Mouse (Mus musculus): ENCODE data around the gene Ppfibp2.

Ppfibp2 gene

GRCm38 (mm10) chr7:107618028-107618992 is 23.3 kb downstream of the Ppfibp2 start:
- no peak for DNase-seq (ENCODE audit: low spot score in 2 of 2)

DNA sequence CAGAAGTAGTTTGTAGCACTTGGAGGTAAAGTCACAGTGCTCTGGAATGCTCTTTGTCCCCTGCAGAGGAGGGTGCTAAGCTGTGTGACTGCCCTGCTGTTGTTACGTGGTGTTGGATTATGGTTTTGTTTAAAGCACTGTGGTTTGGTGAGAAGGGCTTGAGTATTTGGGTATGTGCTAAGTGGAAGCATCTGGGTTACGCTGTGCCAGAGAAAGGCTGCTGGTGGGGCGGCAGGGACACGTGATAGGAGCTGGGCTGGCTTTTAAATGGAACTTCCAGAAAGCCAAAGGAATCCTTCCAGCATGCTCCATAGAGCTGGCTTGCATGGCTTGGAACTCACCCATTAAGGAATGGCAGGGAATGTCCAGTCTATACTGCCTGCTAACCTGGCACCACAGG is 24.2 kb downstream of the Ppfibp2 start:
- no peak for DNase-seq (ENCODE audit: low spot score in 2 of 2)

DNA sequence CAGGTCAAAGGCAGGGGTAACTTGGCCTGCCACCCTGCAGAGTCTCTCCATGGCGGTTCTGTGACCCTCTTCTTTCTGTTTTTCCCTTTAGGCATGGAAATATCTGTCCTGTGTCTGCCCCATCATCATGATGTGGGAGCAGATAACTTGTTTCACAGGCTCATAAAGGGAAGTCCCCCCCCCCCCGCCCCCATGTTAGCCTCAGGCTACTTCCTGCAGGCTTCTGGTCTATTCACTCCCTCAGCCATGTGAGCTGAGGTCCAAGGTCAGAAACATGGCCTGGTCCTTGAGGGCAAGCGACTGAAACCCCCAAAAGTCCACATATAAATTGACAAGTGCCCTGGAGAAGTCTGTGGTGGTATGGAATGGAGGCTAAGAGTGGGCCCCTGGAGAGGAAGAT is 25.1 kb downstream of the Ppfibp2 start:
- DNase-seq (ENCODE audit: low spot score in 2 of 2), result no peak

DNA sequence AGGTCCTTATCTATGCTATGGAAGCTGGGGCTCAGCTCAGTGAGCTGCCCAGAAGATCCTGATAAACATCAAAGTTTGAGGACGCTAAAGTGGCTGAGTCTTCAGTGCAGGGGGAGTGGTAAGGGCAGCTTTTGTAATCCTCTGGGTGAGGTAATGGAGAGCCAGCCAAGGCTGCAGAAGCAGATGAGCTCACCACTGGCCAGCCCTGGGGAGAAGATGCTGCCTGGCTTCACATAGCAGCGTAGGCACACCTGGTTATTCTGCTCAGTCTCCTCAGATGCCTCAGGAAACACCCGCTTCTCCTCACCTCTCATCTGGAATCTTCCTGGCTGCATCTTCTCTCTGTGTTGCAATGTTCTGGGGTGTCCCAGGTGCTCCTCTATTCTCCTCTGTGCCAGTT is 29.4 kb downstream of the Ppfibp2 start:
- no peak for DNase-seq (ENCODE audit: low spot score in 2 of 2)

DNA sequence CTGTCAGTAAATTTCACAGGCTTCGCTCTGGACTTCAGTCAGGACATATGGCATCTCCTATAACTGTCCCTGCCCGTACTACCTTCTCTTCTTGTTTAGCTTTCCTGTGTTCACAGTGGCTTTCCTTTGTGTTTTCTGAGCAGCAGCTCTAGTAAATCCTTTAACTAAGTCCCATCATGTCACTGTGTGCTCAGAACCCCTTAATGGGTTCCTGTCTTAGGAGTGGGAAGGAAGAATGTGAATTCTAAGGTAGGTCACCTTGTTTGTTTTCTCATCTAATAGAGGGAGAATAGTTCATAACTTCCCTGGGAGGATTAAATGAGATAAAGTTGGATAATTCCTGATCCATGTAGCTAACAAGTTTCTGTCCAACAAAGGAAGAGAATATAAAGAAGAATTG is 30.1 kb downstream of the Ppfibp2 start, which contains the start of gene 5330417H12Rik:
Gene 5330417H12Rik, minus strand, starts transcription at position 101 of the 400 bp plus-strand sequence.
- DNase-seq (ENCODE audit: low spot score in 2 of 2), result no peak

GRCm38 (mm10) chr7:107625781-107626180 is 30.8 kb downstream of the Ppfibp2 start:
- DNase-seq (ENCODE audit: low spot score in 2 of 2), result no peak

DNA sequence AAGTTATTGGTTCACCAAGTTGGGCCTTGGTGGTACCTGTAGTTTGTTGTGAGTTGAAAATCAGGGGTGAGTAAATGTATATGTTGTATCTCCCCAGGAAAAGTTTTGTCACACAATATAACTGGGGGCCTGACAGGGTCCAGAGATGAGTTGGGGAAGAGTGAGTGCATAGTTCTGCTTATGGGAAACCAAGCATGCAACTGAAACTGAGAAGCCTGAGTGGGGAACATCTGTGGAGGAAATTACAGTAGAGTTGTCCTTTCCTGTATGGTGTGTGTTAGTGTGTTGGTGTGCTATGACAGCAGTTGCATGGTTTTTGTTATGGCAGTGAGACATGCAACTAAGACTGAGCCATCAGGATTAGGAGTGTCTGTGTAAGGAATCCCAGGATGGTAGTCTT is 33.4 kb downstream of the Ppfibp2 start:
- DNase-seq (ENCODE audit: low spot score in 2 of 2), result no peak

DNA sequence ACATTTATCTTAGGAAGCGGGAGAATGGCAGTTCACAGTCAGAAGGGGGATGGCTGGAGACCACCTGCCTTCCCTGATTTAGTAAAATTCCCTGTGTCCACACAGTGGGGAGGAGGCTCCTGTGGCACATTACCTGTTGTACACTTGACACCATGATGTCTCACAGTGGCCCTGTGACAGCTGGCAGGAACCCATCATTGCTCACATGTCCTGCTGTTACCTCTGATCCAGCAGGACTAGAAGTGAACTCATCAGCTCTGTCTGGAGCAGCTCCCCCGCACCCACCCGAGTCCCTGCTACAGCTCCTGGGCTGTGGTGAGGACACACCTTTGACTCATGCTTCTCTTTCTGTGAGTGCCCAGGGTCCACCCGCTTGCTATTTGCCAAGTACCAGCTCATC is 38.2 kb downstream of the Ppfibp2 start:
- DNase-seq (ENCODE audit: low spot score in 2 of 2), result no peak

- no peak for DNase-seq (ENCODE audit: low spot score in 2 of 2)
These were observed 42.4 kb downstream of the Ppfibp2 start for GRCm38 (mm10) chr7:107637398-107637797.

DNA sequence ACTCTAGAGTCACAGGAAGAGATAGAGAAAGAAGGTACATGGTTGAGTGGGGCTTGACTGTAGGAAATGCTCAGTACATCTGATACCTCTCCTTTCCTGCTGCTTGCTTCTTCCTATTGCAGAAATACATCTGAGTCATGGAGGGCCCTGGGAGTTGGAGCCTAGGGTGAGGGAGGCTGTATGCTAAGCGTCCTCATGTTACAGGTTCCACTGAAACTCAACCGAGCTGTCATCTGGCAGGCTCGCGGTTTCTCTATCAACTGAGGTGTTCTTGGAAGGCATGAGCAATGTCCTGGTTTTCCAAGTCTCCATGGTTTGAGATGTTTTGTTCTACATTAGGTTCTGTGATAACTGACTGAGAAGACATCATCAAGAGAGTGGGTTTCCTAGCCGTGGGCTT is 43.0 kb downstream of the Ppfibp2 start:
- no peak for DNase-seq (ENCODE audit: low spot score in 2 of 2)

DNA sequence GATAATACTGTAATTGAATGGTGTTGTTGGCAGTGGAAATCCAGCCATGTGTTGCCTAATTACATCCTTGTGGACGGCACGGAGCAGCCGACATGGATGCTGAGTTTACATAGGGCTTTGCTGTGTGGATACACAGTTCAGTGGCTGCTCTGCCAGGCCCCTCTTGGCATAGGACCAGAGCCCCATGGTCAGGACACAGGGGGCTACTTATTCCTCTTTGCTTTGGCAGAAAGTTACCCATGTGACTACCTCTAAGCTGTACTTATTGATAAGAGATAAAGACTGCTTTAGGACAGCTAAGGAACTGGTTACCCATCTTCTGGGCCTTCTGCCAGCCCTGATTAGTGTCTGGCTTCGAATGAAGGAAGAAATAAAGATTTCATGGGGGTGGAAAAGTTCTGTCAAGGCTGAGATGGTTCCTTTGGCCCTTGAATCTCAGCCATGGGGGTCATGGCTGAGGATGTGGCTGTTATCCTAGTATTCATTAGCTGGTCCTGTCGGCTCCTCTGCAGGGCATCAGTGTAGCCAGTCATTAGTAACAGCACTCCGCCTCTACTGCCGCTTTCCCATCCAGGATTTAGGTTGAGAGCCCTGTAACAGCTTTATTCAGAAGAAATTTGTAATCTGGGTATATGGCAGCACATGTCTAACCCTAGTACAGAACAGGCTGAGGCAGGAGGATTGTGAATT is 47.7 kb downstream of the Ppfibp2 start:
- peak; percentile 61 to 64 for DNase-seq (ENCODE audit: low spot score in 2 of 2)

DNA sequence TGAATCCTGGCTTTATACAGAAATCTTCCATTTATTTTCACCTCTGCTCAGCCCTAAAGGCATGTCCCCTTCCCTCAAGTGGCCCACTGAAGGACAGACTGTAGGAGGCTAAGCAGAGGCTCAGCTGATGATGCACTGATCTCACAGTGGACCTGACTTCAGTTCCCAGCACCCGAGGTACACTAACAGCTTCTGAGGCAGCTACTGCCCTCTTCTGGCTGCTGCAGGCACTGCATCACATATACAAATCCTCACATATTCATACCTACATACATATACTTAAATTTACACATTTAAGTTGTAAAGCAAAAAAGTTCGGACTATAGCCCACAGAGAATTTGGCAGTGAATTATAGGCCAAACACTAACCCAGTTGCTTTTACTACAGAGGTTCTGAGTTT is 50.0 kb downstream of the Ppfibp2 start:
- no peak for DNase-seq (ENCODE audit: low spot score in 2 of 2)

DNA sequence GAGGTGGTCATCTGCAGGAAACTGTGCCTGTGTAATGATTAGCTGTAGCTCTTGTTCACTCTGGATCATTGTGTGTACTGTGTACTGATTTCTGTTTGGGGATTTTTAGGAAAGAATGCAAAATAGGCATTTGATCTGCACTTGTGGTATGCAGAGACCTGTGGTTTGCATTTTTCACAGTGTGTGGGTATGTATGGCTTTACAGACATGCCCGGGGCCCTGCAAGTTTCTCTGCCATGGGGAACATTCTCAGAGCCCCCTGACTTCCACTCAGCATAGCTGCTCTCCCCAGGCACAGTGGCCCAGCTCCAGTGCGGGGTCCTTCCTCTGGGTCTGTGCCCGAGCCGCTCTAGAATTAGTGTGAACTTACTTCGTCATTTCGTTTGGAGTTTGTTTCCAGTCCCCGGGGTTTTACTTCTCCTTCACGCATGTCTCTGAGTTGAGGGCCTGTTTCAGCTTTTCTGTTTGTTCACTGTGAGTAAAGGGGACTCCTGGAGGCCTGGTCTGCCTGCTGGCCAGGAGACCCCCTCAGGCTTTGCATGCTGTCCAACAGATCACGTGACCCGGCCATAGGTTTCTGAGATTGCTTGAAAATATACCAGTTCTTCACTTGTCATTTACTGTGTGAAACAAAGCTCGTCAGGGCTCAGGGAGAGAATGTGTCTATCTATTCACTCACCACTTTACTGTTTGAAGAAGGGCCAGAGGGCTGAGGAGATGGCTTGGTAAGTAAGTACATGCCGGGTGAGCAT is 54.1 kb downstream of the Ppfibp2 start:
- DNase-seq (ENCODE audit: low spot score in 2 of 2), result no peak

- DNase-seq (ENCODE audit: low spot score in 2 of 2), result no peak
These were observed 55.0 kb downstream of the Ppfibp2 start for GRCm38 (mm10) chr7:107649990-107650389.

DNA sequence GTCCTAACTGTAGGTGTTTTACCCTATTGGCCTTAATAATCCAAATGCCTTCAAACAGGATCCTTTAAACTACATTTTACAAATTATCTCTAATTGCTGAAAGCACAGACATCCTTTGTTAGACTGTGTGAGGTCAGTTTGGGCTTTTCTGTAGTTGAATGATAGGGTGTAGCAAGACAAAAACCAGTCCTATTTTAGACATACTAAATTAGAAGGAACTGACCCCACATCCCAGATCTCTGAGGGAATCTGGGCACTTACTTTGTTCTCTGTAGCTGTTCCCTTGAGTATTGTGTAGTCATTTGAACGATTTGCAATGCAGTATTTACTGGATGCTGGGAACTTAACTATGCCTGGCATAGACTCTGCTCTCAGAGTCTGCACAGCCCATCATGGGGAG is 56.8 kb downstream of the Ppfibp2 start:
- no peak for DNase-seq (ENCODE audit: low spot score in 2 of 2)

DNA sequence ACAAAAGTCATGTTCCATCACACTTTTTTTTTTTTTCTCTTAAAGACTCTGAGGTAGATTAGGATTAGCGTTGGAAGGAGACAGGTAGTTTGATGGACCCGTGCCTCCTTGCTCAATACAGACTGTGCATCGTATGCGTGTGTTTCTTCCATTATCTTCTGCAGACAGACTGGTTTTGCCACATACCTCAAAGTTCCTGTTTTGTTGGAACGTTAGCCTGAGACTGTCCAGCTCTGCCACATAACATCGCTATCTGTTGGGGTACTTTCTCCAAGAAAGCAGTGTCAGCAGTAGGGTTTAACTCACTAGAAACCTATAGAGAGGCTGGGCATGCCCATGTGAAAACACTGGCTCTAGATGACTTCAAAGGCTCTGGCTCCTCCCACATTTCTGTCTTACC is 61.4 kb downstream of the Ppfibp2 start:
- no peak for DNase-seq (ENCODE audit: low spot score in 2 of 2)

DNA sequence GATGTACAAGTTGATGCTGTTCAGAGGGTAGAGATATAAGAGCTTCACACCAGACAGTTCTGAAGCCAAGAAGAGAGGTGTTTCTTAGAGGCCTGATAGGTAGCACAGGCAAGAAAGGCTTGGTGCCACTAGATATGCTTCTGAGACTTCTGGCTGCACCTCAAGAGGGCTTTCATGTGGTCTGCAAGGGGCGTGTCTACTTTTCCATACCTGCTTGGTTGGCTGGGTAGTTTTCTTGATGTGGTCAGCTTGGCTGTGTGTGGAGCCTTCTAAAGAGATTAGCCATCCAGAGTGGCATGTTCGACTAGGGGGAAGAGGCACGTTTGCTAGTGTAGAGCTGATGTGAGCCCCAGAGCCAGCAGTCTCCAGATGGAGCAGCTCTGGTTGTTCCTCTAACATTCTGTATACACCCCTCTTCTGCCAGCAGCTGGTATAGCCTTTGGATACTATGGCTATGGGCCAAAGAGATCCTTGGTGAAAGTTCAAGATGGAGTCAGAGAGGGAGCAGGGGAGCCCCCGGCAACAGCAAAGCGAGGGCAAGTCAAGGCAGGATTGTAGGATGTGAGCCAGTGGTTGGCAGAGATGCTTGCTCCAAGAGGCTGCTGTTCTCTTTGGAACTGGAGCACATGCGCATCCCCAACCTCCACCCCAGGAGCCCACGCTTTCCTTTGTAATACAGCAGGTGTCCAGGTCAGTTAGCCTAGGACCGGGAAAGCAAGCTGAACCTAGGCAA is 64.3 kb downstream of the Ppfibp2 start:
- no peak for DNase-seq (ENCODE audit: low spot score in 2 of 2)

DNA sequence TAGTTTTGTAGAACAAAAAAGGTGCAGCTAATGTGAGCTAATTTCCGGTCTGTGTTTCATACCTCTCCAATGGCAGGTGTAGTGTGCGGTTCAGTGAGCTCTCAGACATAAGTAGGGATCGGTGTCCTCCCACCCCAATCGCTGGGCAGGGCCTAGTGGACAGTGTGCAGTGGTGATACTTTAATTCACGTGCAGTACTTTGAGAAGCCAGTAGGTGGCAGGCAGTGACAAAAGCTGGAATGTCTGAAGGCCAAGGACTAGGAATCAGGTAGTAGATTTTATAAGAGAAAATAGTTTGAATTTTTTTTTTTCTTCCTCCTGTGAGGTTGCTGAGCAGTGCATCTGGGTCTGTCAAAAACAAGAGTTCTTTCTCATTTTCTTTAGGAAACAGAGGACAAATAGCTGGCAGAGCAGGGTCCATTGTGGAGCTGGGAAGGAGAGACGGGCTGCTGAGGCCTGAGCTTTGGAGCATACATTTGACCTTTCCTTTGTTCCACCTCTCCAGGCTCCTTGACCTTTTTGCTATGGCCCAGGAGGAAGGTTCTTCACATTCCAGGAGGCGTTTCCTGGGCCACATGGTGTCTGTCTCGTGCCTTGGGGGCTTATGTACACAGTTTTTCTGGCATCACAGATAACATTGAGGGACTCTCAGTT is 66.3 kb downstream of the Ppfibp2 start:
- DNase-seq (ENCODE audit: low spot score in 2 of 2), result peak; percentile 72 to 76

- DNase-seq (ENCODE audit: low spot score in 2 of 2), result no peak
These were observed 66.9 kb downstream of the Ppfibp2 start for GRCm38 (mm10) chr7:107661843-107662281.

GRCm38 (mm10) chr7:107663621-107664020 is 68.6 kb downstream of the Ppfibp2 start:
- DNase-seq (ENCODE audit: low spot score in 2 of 2), result no peak
